Mouse (Mus musculus) MEL-GATA-1-ER (cell line): Measurements from ENCODE around the gene Gas1.

Source experiments
- DNase-seq: peaks from one replicate; pipeline ENCODE4 v3.0.0-alpha.2; 2012; ENCODE audit warnings: low read depth; ENCODE audit errors: extremely low read depth

Gene Gas1

DNA sequence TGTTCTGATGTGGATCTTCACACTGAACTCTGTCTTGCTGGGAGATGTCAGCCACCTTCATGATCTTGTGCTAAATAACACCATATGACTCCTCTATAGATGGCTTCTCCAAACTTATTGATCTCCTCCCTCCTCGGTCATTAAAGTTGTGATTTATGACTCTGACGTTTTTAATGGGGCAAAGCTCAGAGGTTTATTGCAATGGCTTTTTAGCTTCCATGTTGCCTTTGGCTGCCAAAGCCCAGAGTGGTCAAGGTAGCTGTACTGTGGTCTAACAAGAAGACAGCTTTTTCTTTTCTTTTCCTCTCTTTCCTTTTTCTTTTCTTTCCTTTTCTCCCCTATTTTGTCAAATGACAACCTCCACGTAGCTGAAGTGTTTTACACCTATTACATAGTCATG is 52.1 kb downstream of the Gas1 start:
- DNase-seq, result no peak

DNA sequence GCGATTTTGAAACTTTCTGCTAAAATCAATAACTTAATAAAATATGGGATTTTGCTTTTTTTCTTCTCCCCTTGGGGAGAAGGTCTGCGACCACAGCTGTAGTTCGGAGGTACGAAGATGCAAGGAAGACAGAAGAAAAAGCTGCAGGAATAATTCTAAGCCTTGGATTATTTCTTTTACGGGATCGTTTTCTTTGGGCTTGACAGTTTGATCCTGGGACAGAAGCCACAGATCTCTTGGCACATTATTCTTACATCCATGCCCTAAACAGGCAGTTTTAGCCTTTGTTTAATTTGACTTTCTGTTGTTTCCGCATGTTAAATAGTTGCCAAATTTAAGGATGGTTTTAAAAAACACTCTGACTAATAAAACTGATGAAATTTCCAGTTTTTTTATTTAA is 52.7 kb downstream of the Gas1 start:
- DNase-seq, result no peak
